Mouse (Mus musculus): ENCODE results near the gene Lima1.
A peak's percentile ranks its signal among the peaks of the same experiment; 100 is the strongest.
"Not testable (repeated sequence)": the region's sequence is repeated elsewhere in the genome, so short reads cannot be mapped to it uniquely, and the experiment has no call there.

Gene Lima1

GRCm38 (mm10) chr15:99837561-99837960 lies 37.7 kb downstream of the Lima1 start:
- no peak for DNase-seq (ENCODE audit: low read depth, low spot score)

- DNase-seq (ENCODE audit: low read depth, low spot score): no peak
These were observed 40.1 kb downstream of the Lima1 start for GRCm38 (mm10) chr15:99835191-99835590.

- DNase-seq (ENCODE audit: low read depth, low spot score): no peak
These were observed 40.6 kb downstream of the Lima1 start for GRCm38 (mm10) chr15:99834681-99835080.

GRCm38 (mm10) chr15:99833648-99834454 lies 41.4 kb downstream of the Lima1 start:
- no peak for DNase-seq (ENCODE audit: low read depth, low spot score)

- DNase-seq (ENCODE audit: low read depth, low spot score): no peak
These were observed 43.7 kb downstream of the Lima1 start for GRCm38 (mm10) chr15:99831535-99831934.

GRCm38 (mm10) chr15:99828061-99828460 lies 47.2 kb downstream of the Lima1 start:
- DNase-seq (ENCODE audit: low read depth, low spot score): no peak

GRCm38 (mm10) chr15:99826210-99826888 lies 48.9 kb downstream of the Lima1 start:
- DNase-seq (ENCODE audit: low read depth, low spot score): no peak

- DNase-seq (ENCODE audit: low read depth, low spot score): no peak
These were observed 50.0 kb downstream of the Lima1 start for GRCm38 (mm10) chr15:99825211-99825610.

- no peak for DNase-seq (ENCODE audit: low read depth, low spot score)
These were observed 51.8 kb downstream of the Lima1 start for GRCm38 (mm10) chr15:99823322-99823898.

GRCm38 (mm10) chr15:99822501-99822900 lies 52.8 kb downstream of the Lima1 start:
- DNase-seq (ENCODE audit: low read depth, low spot score): not testable (repeated sequence)

- DNase-seq (ENCODE audit: low read depth, low spot score): no peak
These were observed 55.5 kb downstream of the Lima1 start for GRCm38 (mm10) chr15:99819621-99820279.

- DNase-seq (ENCODE audit: low read depth, low spot score): no peak
These were observed 56.2 kb downstream of the Lima1 start for GRCm38 (mm10) chr15:99819109-99819440.

GRCm38 (mm10) chr15:99818321-99819108 lies 56.7 kb downstream of the Lima1 start:
- no peak for DNase-seq (ENCODE audit: low read depth, low spot score)

GRCm38 (mm10) chr15:99817343-99818235 lies 57.7 kb downstream of the Lima1 start:
- no peak for DNase-seq (ENCODE audit: low read depth, low spot score)

GRCm38 (mm10) chr15:99815999-99816398 lies 59.3 kb downstream of the Lima1 start:
- peak; percentile 61 for DNase-seq (ENCODE audit: low read depth, low spot score)

- no peak for DNase-seq (ENCODE audit: low read depth, low spot score)
These were observed 60.5 kb downstream of the Lima1 start for GRCm38 (mm10) chr15:99814554-99815260.

- DNase-seq (ENCODE audit: low read depth, low spot score): no peak
These were observed 61.6 kb downstream of the Lima1 start for GRCm38 (mm10) chr15:99813639-99814038.

- DNase-seq (ENCODE audit: low read depth, low spot score): no peak
These were observed 63.2 kb downstream of the Lima1 start for GRCm38 (mm10) chr15:99812097-99812496.

Data from R1 (cell line).